Mouse (Mus musculus) limb, embryonic 15.5 days (tissue): ENCODE data around the gene Naa25. TPM values are rescaled to one million over a fixed set of nuclear protein-coding genes. Genes with fewer than 3 reads are reported as not detected.

Experiments
- ATAC-seq: fragments of 200-750 bp; cut with Nextera tagmentation; 2 replicates; pipeline ENCODE4 v1.8.0; 2017; ENCODE audit warnings: low read depth, moderate TSS enrichment; ENCODE audit not compliant: insufficient number of reproducible peaks, low FRiP score, low TSS enrichment
- H3K27ac ChIP-seq: fragments of 300-500 bp; sonication (generic); 2 replicates; pipeline ENCODE4 v1.5.1; 2015; ENCODE audit warnings: moderate library complexity, mild to moderate bottlenecking, inconsistent platforms
- H3K27me3 ChIP-seq: fragments of 300-500 bp; sonication (generic); 2 replicates; pipeline ENCODE4 v1.6.1; 2015; ENCODE audit warnings: inconsistent platforms
- H3K36me3 ChIP-seq: fragments of 300-500 bp; sonication (generic); 2 replicates; pipeline ENCODE4 v1.6.1; 2015; ENCODE audit warnings: inconsistent platforms
- H3K4me1 ChIP-seq: fragments of 300-500 bp; sonication (generic); 2 replicates; pipeline ENCODE4 v1.6.1; 2015; ENCODE audit warnings: inconsistent platforms
- H3K4me2 ChIP-seq: fragments of 300-500 bp; sonication (generic); 2 replicates; pipeline ENCODE4 v1.6.1; 2015; ENCODE audit warnings: mild to moderate bottlenecking, inconsistent platforms
- H3K4me3 ChIP-seq: fragments of 300-500 bp; sonication (generic); 2 replicates; pipeline ENCODE4 v1.5.1; 2015; ENCODE audit warnings: mild to moderate bottlenecking, inconsistent platforms
- H3K9ac ChIP-seq: fragments of 300-500 bp; sonication (generic); 2 replicates; pipeline ENCODE4 v1.6.1; 2015; ENCODE audit warnings: inconsistent platforms
- H3K9me3 ChIP-seq: fragments of 300-500 bp; sonication (generic); 2 replicates; pipeline ENCODE4 v1.6.1; 2016; ENCODE audit warnings: inconsistent platforms
- WGBS: fragments of 180-500 bp; shearing (Covaris S2); methylation state at CpG from one replicate; pipeline ENCODE4 v1.1.7; 2015; 5-methylcytosine and 5-hydroxymethylcytosine counted together
- polyA plus RNA-seq: library from polyadenylated mRNA; unstranded; fragments of >200 nt; fragmentation: Nextera tagmentation; extraction: Ambion mirVana; gene quantifications from 2 replicates; pipeline ENCODE4 v1.2.1, GENCODE M21; 2015

Naa25 gene
- polyA plus RNA-seq, 1 experiment from 2014 or later = 42.1 TPM

DNA sequence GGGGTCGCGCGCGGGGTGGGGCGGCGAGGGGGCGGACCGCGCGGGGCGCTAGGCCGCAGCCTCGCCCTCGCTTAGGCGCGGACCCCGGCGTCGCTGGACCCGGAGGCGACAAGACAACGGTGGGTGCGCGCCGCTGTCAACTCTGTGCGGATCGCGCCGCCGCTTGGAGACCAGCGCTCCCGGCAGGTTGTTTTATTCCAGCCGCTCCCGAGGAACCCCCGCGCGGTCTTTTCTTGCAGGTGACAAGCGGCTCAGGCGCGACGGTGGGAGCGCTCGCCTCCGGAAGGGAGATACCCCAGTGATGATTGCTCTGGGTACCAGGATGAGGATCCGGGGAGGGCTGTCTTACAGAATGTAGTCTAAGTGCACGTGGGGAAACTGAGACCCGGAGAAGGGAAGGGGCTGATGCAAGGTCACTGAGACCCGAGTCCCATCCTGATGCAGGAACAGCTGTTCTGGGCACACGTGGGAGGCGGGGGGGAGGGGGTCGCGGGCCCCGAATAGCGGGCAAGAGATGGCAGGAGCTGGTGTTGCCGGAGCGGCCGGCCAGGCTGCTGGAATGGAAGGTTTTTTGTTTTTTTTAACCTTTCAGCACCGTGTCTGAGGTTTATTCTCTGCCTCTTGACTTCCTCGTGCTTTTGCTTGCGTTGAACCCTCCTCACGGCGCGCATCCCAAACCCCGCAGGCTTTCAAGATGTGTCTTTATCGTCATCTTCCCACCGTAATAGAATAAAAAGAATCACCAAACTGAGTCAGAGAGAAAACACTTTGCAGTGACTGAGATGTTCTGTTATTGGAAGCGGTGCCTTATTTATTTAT lies 619 bp downstream of the Naa25 start:
- no peaks in the 10 kb centered on the region for H3K9me3 ChIP-seq
- peak overlapping the region; percentile 93 for H3K27ac ChIP-seq
- WGBS = 1% methylated on average over 67 of the region's 67 CpGs
- H3K27me3 ChIP-seq = no peaks in the 10 kb centered on the region
- peak overlapping the region; percentile 95 for H3K4me3 ChIP-seq
- H3K36me3 ChIP-seq = peaks cover 19% of the 10 kb centered on the region
- H3K4me2 ChIP-seq = peak overlapping the region; percentile 77
- H3K9ac ChIP-seq = peak overlapping the region; percentile 78
- ATAC-seq = peak; percentile 53; the same call in 1 of the 2 replicates
- peaks cover 18% of the 10 kb centered on the region for H3K4me1 ChIP-seq

DNA sequence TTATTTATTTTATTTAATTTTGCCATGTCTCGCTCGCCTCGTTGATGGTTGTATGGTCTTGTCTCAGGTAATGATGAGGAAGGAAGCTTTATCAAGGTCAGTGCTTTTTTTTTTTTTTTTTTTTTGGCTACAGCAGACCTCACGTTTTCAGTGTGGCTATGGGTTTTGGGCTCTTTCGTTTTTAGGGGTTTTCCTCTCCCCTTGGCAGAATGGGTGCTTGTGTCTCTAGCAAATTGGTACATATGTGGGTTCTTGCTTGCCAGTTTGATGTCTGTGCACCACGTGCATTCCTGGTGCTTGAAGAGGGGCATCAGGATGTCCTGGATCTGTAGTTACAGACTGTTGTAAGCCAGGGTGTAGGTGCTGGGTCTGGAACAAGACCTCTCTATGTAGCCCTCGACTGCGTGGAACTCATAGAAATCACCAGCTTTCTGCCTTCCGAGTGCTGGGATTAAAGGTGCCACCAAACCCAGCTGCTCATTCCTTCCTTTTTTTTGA lies 1.3 kb downstream of the Naa25 start:
- Histone ChIP-seq H3K9me3 (no peaks in the 10 kb centered on the region), H3K36me3 (peaks cover 22% of the 10 kb centered on the region), H3K9ac (peak overlapping the region; percentile 78), H3K27me3 (no peaks in the 10 kb centered on the region), H3K4me3 (peak overlapping the region; percentile 95), H3K27ac (no peak overlapping the region), H3K4me1 (peaks cover 18% of the 10 kb centered on the region), H3K4me2 (peak overlapping the region; percentile 77)
- WGBS = 48% methylated on average over 9 of the region's 9 CpGs
- ATAC-seq = no peak

DNA sequence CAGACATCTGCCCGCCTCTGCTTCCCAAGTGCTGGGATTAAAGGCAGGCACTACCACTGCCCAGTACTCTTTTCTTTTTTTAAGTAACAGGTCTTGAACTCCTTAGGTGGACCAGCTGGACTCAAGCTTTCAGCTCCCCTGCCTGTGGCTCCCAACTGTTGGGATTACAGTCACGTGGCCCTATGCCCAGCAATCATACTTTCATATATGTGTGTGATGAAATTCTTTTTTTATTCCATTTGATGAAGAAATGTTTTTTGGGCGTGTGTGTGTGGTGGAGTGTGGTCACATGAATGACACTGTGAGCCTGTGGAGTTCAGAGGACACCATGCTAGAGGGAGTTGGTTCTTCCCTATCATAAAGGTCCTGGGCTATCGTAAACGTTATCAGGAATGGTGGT lies 1.8 kb downstream of the Naa25 start:
- Histone ChIP-seq H3K4me1 (peaks cover 18% of the 10 kb centered on the region), H3K36me3 (peaks cover 23% of the 10 kb centered on the region), H3K4me3 (peak overlapping the region; percentile 95; the same call in 1 of the 2 replicates), H3K9ac (no peak overlapping the region), H3K27ac (no peak overlapping the region), H3K4me2 (peak overlapping the region; percentile 77), H3K27me3 (no peaks in the 10 kb centered on the region), H3K9me3 (no peaks in the 10 kb centered on the region)
- ATAC-seq = no peak
- 82% methylated on average over 5 of the region's 5 CpGs for WGBS

DNA sequence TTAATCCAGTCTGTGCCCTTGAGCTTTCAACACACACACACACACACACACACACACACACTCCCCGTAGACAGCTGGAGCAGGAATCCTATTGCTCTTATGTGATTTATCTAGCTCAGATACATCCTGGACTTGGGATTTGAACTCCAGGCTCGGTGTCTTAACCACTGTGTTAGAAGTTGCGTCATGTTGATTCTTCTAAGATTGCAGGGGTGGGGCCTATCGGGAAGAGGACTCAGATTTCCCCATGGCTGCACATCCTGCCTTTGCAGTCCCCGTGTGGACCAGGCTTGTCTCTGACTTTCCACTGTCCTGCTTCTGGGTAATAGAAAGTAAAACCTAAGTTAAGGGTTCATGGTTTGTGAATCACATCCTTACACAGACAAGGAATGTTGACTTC lies 2.3 kb downstream of the Naa25 start:
- H3K27me3 ChIP-seq = no peaks in the 10 kb centered on the region
- H3K4me3 ChIP-seq = no peak overlapping the region
- H3K36me3 ChIP-seq = peaks cover 23% of the 10 kb centered on the region
- no peak for ATAC-seq
- no peaks in the 10 kb centered on the region for H3K9me3 ChIP-seq
- no peak overlapping the region for H3K9ac ChIP-seq
- 62% methylated on average over 5 of the region's 5 CpGs for WGBS
- H3K4me1 ChIP-seq = peaks cover 18% of the 10 kb centered on the region
- no peak overlapping the region for H3K27ac ChIP-seq
- H3K4me2 ChIP-seq = no peak overlapping the region

DNA sequence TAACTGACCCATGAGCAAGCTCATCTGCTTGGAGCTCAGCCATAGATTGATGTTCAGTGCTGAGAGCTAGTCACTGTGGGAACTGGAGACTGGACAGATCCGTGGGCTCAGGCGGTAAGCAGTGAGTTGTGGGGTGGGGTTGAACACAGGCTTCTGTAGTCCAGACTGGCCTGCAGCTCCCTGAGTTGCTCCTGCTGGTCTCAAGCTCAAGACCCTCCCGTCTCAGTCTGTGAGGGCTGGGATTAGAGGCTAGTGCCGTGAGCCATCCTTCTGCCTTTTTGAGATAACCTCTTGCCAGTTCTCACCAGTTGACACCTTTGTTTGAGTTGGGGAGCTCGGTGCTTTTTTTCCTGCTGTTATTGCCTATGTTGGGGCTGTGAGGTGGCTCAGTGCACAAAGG lies 3.1 kb downstream of the Naa25 start:
- Histone ChIP-seq H3K4me1 (peaks cover 18% of the 10 kb centered on the region), H3K4me3 (no peak overlapping the region), H3K4me2 (no peak overlapping the region), H3K27me3 (no peaks in the 10 kb centered on the region), H3K9ac (no peak overlapping the region), H3K9me3 (no peaks in the 10 kb centered on the region), H3K27ac (no peak overlapping the region), H3K36me3 (peaks cover 23% of the 10 kb centered on the region)
- no peak for ATAC-seq
- WGBS = 86% methylated on average over 5 of the region's 5 CpGs

DNA sequence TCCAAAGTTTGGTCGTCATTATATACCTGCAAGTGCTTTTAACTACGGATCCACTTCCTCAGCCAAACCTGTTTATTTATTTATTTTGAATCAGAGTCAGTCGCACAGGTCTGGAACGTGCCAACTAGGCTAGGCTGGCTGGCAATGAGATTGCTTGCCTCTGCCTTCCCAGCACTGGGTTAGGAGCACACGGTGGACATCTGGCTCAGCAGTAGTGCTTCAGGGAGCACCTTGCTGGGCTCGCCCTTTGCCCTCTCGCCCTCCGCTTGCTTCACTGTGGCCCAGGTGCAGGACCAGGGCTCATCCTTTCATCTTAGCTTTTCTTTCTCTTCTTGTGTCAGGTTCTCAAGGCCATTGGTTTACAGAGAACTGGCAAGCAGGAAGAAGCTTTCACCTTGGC lies 10.1 kb downstream of the Naa25 start:
- 94% methylated on average over 8 of the region's 8 CpGs for WGBS
- H3K4me2 ChIP-seq = no peak overlapping the region
- H3K27me3 ChIP-seq = no peaks in the 10 kb centered on the region
- peaks cover 52% of the 10 kb centered on the region for H3K36me3 ChIP-seq
- H3K9me3 ChIP-seq = no peaks in the 10 kb centered on the region
- no peak overlapping the region for H3K4me3 ChIP-seq
- no peak overlapping the region for H3K27ac ChIP-seq
- H3K4me1 ChIP-seq = no peaks in the 10 kb centered on the region
- no peak for ATAC-seq
- H3K9ac ChIP-seq = no peak overlapping the region

DNA sequence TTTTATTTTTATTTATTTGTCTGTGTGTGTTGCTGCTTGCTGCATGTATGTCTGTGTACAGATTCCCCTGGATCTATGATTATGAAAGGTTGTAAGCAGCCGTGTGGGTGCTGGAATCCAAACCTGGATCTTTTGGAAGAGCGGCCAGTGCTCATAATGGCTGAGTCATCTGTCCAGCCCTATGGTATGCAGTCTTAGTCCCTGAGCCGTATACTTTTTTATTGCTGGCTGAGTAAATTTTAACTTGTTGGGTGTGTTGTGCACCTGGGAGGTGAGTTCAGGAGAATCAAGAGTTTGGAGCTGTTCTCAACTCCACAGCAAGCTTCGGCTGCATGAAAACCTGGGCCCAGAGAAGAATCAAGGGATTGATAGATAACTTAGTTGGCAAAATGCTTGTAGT lies 13.2 kb downstream of the Naa25 start:
- 86% methylated on average over 4 of the region's 4 CpGs for WGBS
- Histone ChIP-seq H3K9ac (no peak overlapping the region), H3K27me3 (no peaks in the 10 kb centered on the region), H3K4me1 (no peaks in the 10 kb centered on the region), H3K4me2 (no peak overlapping the region), H3K4me3 (no peak overlapping the region), H3K36me3 (peaks cover 76% of the 10 kb centered on the region), H3K9me3 (no peaks in the 10 kb centered on the region), H3K27ac (no peak overlapping the region)
- no peak for ATAC-seq

DNA sequence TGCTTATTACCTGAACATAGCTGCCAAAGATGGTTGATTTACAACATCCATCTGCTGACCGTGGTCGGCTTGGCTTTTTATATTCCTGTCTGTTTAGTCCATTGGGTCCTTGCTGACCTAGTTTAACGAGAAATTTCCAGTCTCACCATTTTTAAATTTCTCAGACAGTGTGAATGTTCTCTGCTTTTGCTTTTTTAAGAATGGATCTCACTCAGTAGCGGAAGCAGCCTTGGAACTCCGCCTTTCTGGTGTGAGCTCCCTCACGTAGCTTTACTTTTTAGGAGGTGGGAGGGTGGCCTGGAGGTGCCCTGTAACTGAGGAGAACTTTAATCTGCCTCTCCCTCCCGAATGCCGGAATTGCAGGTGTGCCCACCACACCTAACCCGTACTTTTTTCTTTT lies 23.0 kb downstream of the Naa25 start:
- Histone ChIP-seq H3K9ac (no peak overlapping the region), H3K36me3 (peaks cover 95% of the 10 kb centered on the region), H3K27ac (no peak overlapping the region), H3K27me3 (no peaks in the 10 kb centered on the region), H3K4me3 (no peak overlapping the region), H3K4me2 (no peak overlapping the region), H3K4me1 (no peaks in the 10 kb centered on the region), H3K9me3 (no peaks in the 10 kb centered on the region)
- 87% methylated on average over 9 of the region's 9 CpGs for WGBS
- no peak for ATAC-seq

DNA sequence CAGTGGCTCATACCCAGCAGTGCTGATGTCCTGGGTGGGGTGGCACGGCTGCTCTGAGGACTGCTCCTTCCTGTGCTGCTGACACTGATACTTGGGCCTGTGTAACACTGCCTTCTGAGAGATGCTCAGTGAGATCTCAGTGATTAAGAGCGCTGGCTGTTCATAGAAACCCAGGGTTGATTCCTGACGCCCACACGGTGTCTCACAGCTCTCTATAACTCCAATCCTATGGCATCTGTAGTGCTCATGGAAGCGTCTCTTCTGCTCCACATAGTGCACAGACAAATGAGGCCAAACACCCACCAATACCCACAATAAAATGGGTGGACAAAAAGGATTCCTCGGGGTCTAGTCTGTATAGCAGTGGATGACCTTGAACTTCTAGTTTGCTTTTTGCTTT lies 25.1 kb downstream of the Naa25 start:
- H3K4me2 ChIP-seq = no peak overlapping the region
- no peak overlapping the region for H3K9ac ChIP-seq
- H3K4me1 ChIP-seq = no peaks in the 10 kb centered on the region
- no peak overlapping the region for H3K4me3 ChIP-seq
- H3K9me3 ChIP-seq = no peaks in the 10 kb centered on the region
- H3K36me3 ChIP-seq = peaks cover 96% of the 10 kb centered on the region
- H3K27ac ChIP-seq = no peak overlapping the region
- 91% methylated on average over 6 of the region's 6 CpGs for WGBS
- no peak for ATAC-seq
- no peaks in the 10 kb centered on the region for H3K27me3 ChIP-seq

DNA sequence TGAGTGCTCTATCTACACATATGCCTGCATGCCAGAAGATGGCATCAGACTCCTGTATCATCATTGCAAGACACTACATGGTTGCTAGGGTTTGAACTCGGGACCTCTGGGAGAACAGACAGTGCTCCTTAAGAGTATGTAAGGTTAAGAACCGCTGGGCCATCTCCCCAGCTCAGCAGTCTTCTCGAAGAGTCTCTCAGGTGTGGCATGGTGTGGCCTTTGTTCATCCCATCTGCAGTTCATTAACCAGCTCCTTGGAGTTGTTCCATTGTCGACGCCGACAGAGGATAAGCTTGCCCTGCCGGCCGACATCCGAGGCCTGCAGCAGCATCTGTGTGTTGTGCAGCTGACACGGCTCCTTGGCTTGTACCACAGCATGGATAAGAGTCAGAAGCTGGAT lies 25.6 kb downstream of the Naa25 start:
- no peaks in the 10 kb centered on the region for H3K4me1 ChIP-seq
- H3K4me2 ChIP-seq = no peak overlapping the region
- H3K9ac ChIP-seq = no peak overlapping the region
- H3K9me3 ChIP-seq = no peaks in the 10 kb centered on the region
- H3K27ac ChIP-seq = no peak overlapping the region
- ATAC-seq = no peak
- H3K27me3 ChIP-seq = no peaks in the 10 kb centered on the region
- H3K36me3 ChIP-seq = peaks cover 96% of the 10 kb centered on the region
- 65% methylated on average over 10 of the region's 10 CpGs for WGBS
- H3K4me3 ChIP-seq = no peak overlapping the region

DNA sequence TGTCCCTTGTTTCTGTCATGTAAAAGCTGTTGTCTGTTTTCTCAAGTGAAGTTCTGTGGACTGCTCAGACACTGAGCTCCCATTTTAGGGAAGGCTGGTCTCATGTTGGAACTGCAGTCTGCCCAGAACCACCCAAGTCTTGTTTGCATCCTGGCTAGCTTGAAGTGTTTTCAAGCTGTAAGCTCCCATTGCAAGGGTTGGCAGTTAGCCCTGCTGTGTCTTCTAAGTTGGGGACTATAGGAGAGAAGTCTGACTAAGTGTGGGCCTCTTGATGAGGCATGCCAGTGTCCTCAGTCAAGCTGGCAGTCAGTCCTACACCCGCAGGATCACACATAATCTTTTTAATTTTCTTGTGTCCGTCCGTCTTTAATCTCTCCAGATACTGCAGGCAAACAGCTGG lies 31.2 kb downstream of the Naa25 start:
- Histone ChIP-seq H3K4me2 (no peak overlapping the region), H3K9me3 (no peaks in the 10 kb centered on the region), H3K9ac (no peak overlapping the region), H3K4me1 (no peaks in the 10 kb centered on the region), H3K4me3 (no peak overlapping the region), H3K27ac (no peak overlapping the region), H3K27me3 (no peaks in the 10 kb centered on the region), H3K36me3 (peaks cover 97% of the 10 kb centered on the region)
- whole genome bisulfite sequencing = 93% methylated on average over 3 of the region's 3 CpGs
- no peak for ATAC-seq

DNA sequence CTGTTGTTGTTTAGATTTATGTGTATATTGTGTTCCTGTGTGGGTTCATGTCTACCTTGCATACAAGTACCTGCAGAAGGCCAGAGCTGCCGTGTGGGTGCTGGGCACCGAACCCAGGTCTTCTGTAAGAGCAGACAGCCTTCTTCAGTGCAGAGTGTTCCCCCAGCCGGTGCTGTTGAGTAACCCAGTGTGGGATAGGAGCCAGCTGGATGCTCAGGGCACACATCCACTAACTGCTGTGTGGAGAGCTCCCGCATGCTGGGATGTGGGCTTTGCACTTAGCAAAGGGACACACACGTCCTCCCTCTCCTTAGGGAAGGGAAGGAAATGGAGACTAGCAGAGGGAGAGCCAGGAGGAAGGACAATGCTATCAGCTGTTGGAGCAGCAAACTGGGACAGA lies 40.4 kb downstream of the Naa25 start:
- WGBS = 86% methylated on average over 5 of the region's 5 CpGs
- no peak overlapping the region for H3K4me3 ChIP-seq
- no peaks in the 10 kb centered on the region for H3K4me1 ChIP-seq
- no peaks in the 10 kb centered on the region for H3K27me3 ChIP-seq
- no peak overlapping the region for H3K9ac ChIP-seq
- no peak for ATAC-seq
- H3K4me2 ChIP-seq = no peak overlapping the region
- no peaks in the 10 kb centered on the region for H3K9me3 ChIP-seq
- no peak overlapping the region for H3K27ac ChIP-seq
- H3K36me3 ChIP-seq = peaks cover 93% of the 10 kb centered on the region
